Mouse (Mus musculus) hindbrain, embryonic 15.5 days (tissue): ENCODE data around the gene Il4ra. TPM values are rescaled to one million over a fixed set of nuclear protein-coding genes. Genes with fewer than 3 reads are reported as not detected.

ENCODE experiments used
- ATAC-seq: fragments of 200-750 bp; cut with Nextera tagmentation; 2 replicates; pipeline ENCODE4 v1.8.0; 2017; ENCODE audit warnings: low read depth, moderate number of reproducible peaks, moderate TSS enrichment; ENCODE audit not compliant: low FRiP score
- H3K27ac ChIP-seq: fragments of 300-500 bp; sonication (generic); replicated peaks from 2 replicates; pipeline ENCODE4 v1.5.1; 2015; ENCODE audit warnings: mild to moderate bottlenecking, inconsistent platforms
- H3K27me3 ChIP-seq: fragments of 300-500 bp; sonication (generic); 2 replicates; pipeline ENCODE4 v1.6.1; 2015; ENCODE audit warnings: control low read depth, inconsistent platforms
- H3K36me3 ChIP-seq: fragments of 300-500 bp; sonication (generic); 2 replicates; pipeline ENCODE4 v1.6.1; 2015; ENCODE audit warnings: control low read depth, inconsistent platforms
- H3K4me1 ChIP-seq: fragments of 300-500 bp; sonication (generic); replicated peaks from 2 replicates; pipeline ENCODE4 v1.6.1; 2015; ENCODE audit warnings: control low read depth, inconsistent platforms
- H3K4me2 ChIP-seq: fragments of 300-500 bp; sonication (generic); 2 replicates; pipeline ENCODE4 v1.6.1; 2015; ENCODE audit warnings: moderate library complexity, mild to moderate bottlenecking, inconsistent platforms
- H3K4me3 ChIP-seq: fragments of 300-500 bp; sonication (generic); 2 replicates; pipeline ENCODE4 v1.5.1; 2015; ENCODE audit warnings: mild to moderate bottlenecking, inconsistent platforms
- H3K9ac ChIP-seq: fragments of 300-500 bp; sonication (generic); 2 replicates; pipeline ENCODE4 v1.6.1; 2015; ENCODE audit warnings: inconsistent platforms
- H3K9me3 ChIP-seq: fragments of 300-500 bp; sonication (generic); 2 replicates; pipeline ENCODE4 v1.6.1; 2016; ENCODE audit warnings: control low read depth, inconsistent platforms
- WGBS: fragments of 180-500 bp; shearing (Covaris S2); methylation state at CpG from one replicate; pipeline ENCODE4 v1.1.7; 2015; 5-methylcytosine and 5-hydroxymethylcytosine counted together
- polyA plus RNA-seq: library from polyadenylated mRNA; unstranded; fragments of >200 nt; fragmentation: Nextera tagmentation; extraction: Ambion mirVana; gene quantifications from 2 replicates; pipeline ENCODE4 v1.2.1, GENCODE M21; 2015

Il4ra gene
- polyA plus RNA-seq, result 4.8 and 5.7 TPM in 2 replicates

DNA sequence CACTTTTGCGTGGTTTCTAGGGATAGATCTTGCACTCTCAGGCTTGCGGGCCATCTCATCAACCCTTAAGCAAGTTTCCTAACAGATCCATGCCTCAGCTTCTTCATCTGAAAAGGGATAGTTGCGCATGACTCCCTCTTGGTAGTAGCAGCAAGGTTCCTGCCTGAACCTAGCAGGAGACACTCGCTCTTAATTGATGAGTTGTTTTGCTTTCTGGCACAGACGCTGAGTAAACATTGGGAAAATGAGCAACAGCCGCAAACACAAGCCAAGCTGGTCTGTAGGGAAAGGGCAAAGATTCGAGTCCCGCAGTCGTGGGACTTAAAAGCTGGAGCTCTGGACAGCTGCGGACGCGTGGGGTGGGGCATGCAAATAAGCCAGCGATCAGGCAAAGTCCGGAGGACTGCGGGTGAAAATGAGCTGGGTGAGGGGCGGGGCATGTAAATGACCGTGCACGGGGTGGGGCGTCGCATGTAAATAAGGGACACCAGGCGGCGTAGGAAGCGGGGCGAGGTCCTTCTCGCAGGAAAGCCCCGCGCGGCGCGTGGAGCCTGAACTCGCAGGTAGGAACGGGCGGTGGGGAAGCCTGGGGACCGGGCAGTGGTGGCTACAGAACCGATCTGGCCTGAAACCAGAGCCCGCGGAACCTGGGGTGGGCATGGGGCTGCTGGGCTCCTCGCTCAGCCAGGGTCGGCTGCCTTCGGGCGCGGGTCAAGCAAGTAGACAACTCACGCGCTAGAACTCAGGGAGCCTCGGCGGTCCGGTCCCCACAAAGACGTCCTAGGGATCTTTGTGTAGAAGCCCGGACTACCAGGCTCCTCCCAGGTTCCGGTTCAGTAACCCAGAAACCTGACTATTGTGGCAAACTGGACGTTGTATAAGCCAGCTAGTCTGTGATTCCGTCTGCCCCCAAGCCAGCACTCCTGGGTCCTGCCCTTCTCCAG is at the start of gene Il4ra:
Il4ra (plus strand) TSS at position 355 of the 944 bp plus-strand sequence.
- peak within 1 kb of the TSS; percentile 92 for H3K4me2 ChIP-seq
- no peaks in the 10 kb centered on the region for H3K9me3 ChIP-seq
- 0 out of 2 replicates have a peak, but pooled peaks cover 5% of the 10 kb centered on the region for H3K27me3 ChIP-seq
- H3K9ac ChIP-seq, result peak within 1 kb of the TSS; percentile 49
- no peaks in the 10 kb centered on the region for H3K36me3 ChIP-seq
- 1% methylated on average over 52 of the region's 52 CpGs for WGBS
- peak within 1 kb of the TSS; percentile 50 for H3K4me3 ChIP-seq
- no peak within 1 kb of the TSS for H3K27ac ChIP-seq
- peaks cover 15% of the 10 kb centered on the region for H3K4me1 ChIP-seq
- peak; percentile 92 for ATAC-seq

DNA sequence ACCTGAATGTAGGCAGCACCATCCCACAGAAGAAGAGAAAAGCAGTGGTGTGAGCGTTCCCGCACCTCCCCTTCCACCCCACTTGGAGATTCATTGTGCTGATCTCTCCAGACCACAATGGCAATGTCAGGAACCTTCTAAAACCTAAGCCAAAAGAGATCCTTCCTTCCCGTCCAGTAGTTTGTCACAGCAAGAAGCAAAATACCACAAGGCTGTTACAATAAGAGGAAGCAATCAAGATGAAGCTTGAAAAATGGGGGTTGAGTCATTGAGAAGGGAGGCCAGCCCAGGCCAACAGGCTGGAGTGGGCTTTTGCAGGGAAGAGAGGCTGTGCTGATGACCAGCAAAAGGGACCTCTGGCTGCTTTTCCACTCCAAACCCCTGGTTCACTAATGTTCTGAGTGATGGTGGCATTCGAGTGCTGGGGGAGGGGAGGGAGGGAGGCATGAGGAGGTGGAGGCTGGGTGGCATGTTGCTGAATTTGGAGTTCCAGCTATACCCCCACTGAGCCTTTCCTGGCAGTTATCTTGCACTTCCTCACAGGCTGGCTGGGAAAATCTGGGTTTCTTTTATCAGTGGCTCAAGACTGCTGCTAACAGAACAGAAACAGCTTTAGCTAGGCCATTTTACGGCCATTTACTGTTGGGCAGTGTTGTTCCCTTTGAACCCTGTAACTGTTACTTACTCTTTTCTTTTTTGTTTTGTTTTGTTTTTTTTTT is 48.4 kb upstream of the Il4ra start:
- Histone ChIP-seq H3K4me3 (no peak overlapping the region), H3K4me1 (no peaks in the 10 kb centered on the region), H3K36me3 (no peaks in the 10 kb centered on the region), H3K4me2 (no peak overlapping the region), H3K9ac (no peak overlapping the region), H3K9me3 (no peaks in the 10 kb centered on the region), H3K27ac (no peak overlapping the region), H3K27me3 (no peaks in the 10 kb centered on the region)
- WGBS, result 82% methylated on average over 5 of the region's 5 CpGs
- ATAC-seq, result no peak

DNA sequence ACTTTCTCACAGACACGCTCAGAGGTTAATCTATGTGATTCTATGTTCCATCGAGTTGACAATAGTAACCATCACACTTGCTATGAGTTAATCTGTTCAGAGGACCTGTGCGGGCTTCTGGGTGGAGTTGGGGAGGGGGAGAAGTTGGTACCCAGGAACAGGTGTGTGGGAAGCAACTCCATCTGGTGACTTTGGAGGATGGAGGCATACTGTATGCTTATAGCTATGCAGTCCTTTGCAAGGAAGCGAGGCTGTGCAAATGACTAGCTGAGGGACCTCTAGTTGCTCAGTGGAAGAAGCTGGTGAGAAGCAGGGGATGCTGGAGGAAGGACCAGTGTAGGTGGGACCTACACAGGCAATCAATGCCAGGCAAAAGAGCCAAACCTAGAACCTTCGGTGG is 47.3 kb upstream of the Il4ra start:
- no peaks in the 10 kb centered on the region for H3K9me3 ChIP-seq
- H3K4me2 ChIP-seq, result no peak overlapping the region
- no peak overlapping the region for H3K4me3 ChIP-seq
- no peak for ATAC-seq
- H3K27me3 ChIP-seq, result no peaks in the 10 kb centered on the region
- no peaks in the 10 kb centered on the region for H3K36me3 ChIP-seq
- 93% methylated on average over 5 of the region's 5 CpGs for whole genome bisulfite sequencing
- no peak overlapping the region for H3K27ac ChIP-seq
- no peak overlapping the region for H3K9ac ChIP-seq
- H3K4me1 ChIP-seq, result no peaks in the 10 kb centered on the region

GRCm38 (mm10) chr7:125505568-125505967 is 46.4 kb upstream of the Il4ra start:
- Histone ChIP-seq H3K27ac (no peak overlapping the region), H3K9me3 (no peaks in the 10 kb centered on the region), H3K4me3 (no peak overlapping the region), H3K4me2 (no peak overlapping the region), H3K4me1 (no peaks in the 10 kb centered on the region), H3K9ac (no peak overlapping the region), H3K27me3 (no peaks in the 10 kb centered on the region), H3K36me3 (no peaks in the 10 kb centered on the region)
- 86% methylated on average over 10 of the region's 10 CpGs for WGBS
- ATAC-seq, result no peak

GRCm38 (mm10) chr7:125507279-125507678 is 44.6 kb upstream of the Il4ra start:
- WGBS, result 94% methylated on average over 2 of the region's 2 CpGs

GRCm38 (mm10) chr7:125511432-125511831 is 40.5 kb upstream of the Il4ra start:
- Histone ChIP-seq H3K4me1 (no peaks in the 10 kb centered on the region), H3K27me3 (no peaks in the 10 kb centered on the region), H3K4me3 (no peak overlapping the region), H3K9ac (no peak overlapping the region), H3K36me3 (no peaks in the 10 kb centered on the region), H3K4me2 (no peak overlapping the region), H3K27ac (no peak overlapping the region), H3K9me3 (no peaks in the 10 kb centered on the region)
- 95% methylated on average over 5 of the region's 5 CpGs for WGBS
- no peak for ATAC-seq

More at GRCm38 (mm10) chr7:125507279-125507678, 44.6 kb upstream of the Il4ra start:
- Histone ChIP-seq H3K36me3 (no peaks in the 10 kb centered on the region), H3K4me3 (no peak overlapping the region), H3K27me3 (no peaks in the 10 kb centered on the region), H3K9me3 (no peaks in the 10 kb centered on the region), H3K4me1 (no peaks in the 10 kb centered on the region), H3K4me2 (no peak overlapping the region), H3K27ac (no peak overlapping the region), H3K9ac (no peak overlapping the region)
- ATAC-seq, result no peak

DNA sequence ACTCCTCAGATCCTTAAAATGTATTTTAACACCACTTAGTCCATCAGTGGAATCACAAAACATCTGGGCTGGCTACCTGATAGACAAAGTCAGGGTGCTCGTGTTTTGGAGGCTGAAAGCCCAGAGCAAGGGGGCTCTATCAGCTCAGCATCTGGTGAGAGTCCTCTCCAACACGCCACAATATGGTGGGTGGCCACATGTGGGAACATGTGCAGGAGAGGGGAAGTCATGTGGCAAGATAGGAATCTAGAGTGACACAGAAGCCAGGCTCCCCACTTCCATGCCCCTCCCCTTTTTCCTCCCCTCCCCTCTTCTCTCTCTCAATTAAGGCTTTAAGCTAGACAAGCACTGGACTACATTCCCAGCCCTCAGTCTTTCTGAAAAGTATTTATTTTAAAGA is 40.1 kb upstream of the Il4ra start:
- no peak overlapping the region for H3K4me2 ChIP-seq
- H3K4me3 ChIP-seq, result no peak overlapping the region
- H3K9ac ChIP-seq, result no peak overlapping the region
- no peaks in the 10 kb centered on the region for H3K36me3 ChIP-seq
- H3K27ac ChIP-seq, result no peak overlapping the region
- no peaks in the 10 kb centered on the region for H3K4me1 ChIP-seq
- H3K9me3 ChIP-seq, result no peaks in the 10 kb centered on the region
- 79% methylated on average over 2 of the region's 2 CpGs for WGBS
- H3K27me3 ChIP-seq, result no peaks in the 10 kb centered on the region
- ATAC-seq, result no peak

DNA sequence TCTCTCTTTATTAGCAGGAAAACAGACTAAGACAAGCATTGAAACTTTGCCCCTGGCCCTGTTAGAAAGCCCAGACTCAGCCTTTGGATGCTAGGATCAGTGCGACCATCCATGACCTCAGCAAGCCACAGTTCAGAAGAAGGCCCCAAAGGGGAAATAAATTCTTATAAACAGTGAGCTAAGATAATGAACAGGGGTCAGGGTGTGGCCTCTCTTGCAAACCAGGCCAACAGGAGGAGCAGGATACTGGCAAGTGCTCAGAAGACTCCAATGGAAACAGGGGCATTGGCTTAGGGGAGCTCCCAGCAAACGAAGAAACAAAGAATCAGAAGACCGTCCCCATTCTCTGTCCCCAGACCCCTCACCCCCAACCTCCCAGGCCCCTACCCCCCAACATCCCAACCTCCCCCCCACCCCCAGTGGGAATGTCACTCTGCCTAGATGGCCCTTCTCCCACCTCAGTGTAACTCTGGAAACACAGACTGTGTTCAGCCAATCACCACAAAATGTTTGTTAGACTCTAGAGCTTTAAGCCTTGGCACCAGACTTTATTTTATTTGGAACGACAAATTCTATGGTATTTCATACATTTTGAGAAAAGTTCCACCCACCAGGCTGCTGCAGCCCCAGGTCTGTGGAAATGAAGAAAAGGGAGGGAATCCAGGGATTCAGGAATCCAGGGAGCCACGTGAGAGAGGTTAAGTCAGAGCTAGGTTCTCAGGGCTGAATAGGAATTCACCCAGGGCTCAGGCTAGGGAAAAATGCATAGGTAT is 36.7 kb upstream of the Il4ra start:
- Histone ChIP-seq H3K4me2 (no peak overlapping the region), H3K4me1 (no peaks in the 10 kb centered on the region), H3K4me3 (no peak overlapping the region), H3K27me3 (no peaks in the 10 kb centered on the region), H3K9ac (no peak overlapping the region), H3K27ac (no peak overlapping the region), H3K36me3 (no peaks in the 10 kb centered on the region), H3K9me3 (no peaks in the 10 kb centered on the region)
- no peak for ATAC-seq
- WGBS, result 76% methylated on average over 5 of the region's 5 CpGs

- no peaks in the 10 kb centered on the region for H3K27me3 ChIP-seq
- WGBS, result 91% methylated on average over 8 of the region's 8 CpGs
- H3K4me2 ChIP-seq, result no peak overlapping the region
- ATAC-seq, result no peak
- no peak overlapping the region for H3K9ac ChIP-seq
- H3K36me3 ChIP-seq, result no peaks in the 10 kb centered on the region
- H3K4me3 ChIP-seq, result no peak overlapping the region
- no peaks in the 10 kb centered on the region for H3K9me3 ChIP-seq
- no peaks in the 10 kb centered on the region for H3K4me1 ChIP-seq
- H3K27ac ChIP-seq, result no peak overlapping the region
Observed at GRCm38 (mm10) chr7:125516723-125517122, 35.2 kb upstream of the Il4ra start.

- WGBS, result 78% methylated on average over 6 of the region's 6 CpGs
Observed at GRCm38 (mm10) chr7:125517470-125517869, 34.5 kb upstream of the Il4ra start.

DNA sequence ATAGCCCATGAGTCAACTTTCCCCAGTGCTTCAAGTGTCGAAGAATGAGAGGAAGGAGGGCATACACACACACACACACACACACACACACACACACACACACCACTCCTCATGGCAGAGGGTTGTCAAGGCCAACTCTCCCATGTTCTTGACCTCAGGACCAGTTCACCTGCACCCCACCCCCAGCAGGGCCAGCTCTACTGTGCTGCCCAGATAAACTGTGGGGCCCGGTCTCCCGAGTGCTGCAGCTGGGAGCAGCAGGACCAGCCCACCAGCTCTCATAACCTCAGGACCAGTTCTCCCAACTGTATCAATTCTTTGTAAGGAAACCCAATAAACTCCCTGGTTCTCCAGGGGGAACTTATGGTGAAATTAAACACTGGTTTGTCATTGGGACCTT is 32.2 kb upstream of the Il4ra start:
- Histone ChIP-seq H3K4me1 (no peaks in the 10 kb centered on the region), H3K4me2 (no peak overlapping the region), H3K9ac (no peak overlapping the region), H3K9me3 (no peaks in the 10 kb centered on the region), H3K36me3 (no peaks in the 10 kb centered on the region), H3K27me3 (no peaks in the 10 kb centered on the region), H3K4me3 (no peak overlapping the region), H3K27ac (no peak overlapping the region)
- WGBS, result 95% methylated on average over 3 of the region's 3 CpGs
- no peak for ATAC-seq

More at GRCm38 (mm10) chr7:125517470-125517869, 34.5 kb upstream of the Il4ra start:
- Histone ChIP-seq H3K4me1 (no peaks in the 10 kb centered on the region), H3K4me2 (no peak overlapping the region), H3K9me3 (no peaks in the 10 kb centered on the region), H3K27me3 (no peaks in the 10 kb centered on the region), H3K9ac (no peak overlapping the region), H3K27ac (no peak overlapping the region), H3K4me3 (no peak overlapping the region), H3K36me3 (no peaks in the 10 kb centered on the region)
- no peak for ATAC-seq
